8 mouse cellular contexts compared by ENCODE assay signal in genomic region chr9:27414058-27414460, GRCm38 (mm10). TPM values are rescaled to one million over a fixed set of nuclear protein-coding genes. Genes with fewer than 3 reads are reported as not detected.
DNase-seq lines count a peak whose midpoint lies in the region; ATAC-seq and TF ChIP-seq lines count a peak whose summit lies in the region.

No protein-coding gene starts in this region.

- H3K4me2 ChIP-seq in hindbrain, embryonic 16.5 days (ENCODE audit: low read length): peak overlapping the region; percentile 28

- H3K36me3 ChIP-seq in hindbrain, embryonic 16.5 days (ENCODE audit: control insufficient read depth, insufficient read depth, low read length): no peaks in the 10 kb centered on the region
- no peaks in the 10 kb centered on the region for H3K36me3 ChIP-seq in small intestine, adult 2 months (ENCODE audit: control insufficient read depth, insufficient read depth, low read length)

- peak; percentile 74 for ATAC-seq in hindbrain, embryonic 16.5 days

- peaks cover 2% of the 10 kb centered on the region; the same call in 1 of the 2 replicates for H3K4me1 ChIP-seq in hindbrain, embryonic 16.5 days (ENCODE audit: control insufficient read depth, insufficient read depth, low read depth, low read length)
- H3K4me1 ChIP-seq in small intestine, adult 2 months (ENCODE audit: control insufficient read depth, insufficient read depth, insufficient read length, low read length): 0 out of 2 replicates have a peak, but pooled peaks cover 2% of the 10 kb centered on the region

- no peak overlapping the region for H3K9ac ChIP-seq in hindbrain, embryonic 16.5 days (ENCODE audit: low read depth, low read length)

- peak; percentile 78 for DNase-seq in heart, adult 11 months
- no peak for DNase-seq in heart, adult 8-10 months (ENCODE audit: low spot score)
- DNase-seq in cerebellum, postnatal 14 days: peak; percentile 90
- DNase-seq in frontal cortex, postnatal 25 days (ENCODE audit: low spot score in 2 of 2): peak; percentile 75 to 80
- DNase-seq in left cerebral cortex, adult 18-20 months (ENCODE audit: low spot score in 2 of 2): peak; percentile 82 to 85
- DNase-seq in mesoderm, embryonic 11.5 days (ENCODE audit: low read depth, low spot score): peak; percentile 80

- H3K4me3 ChIP-seq in hindbrain, embryonic 16.5 days (ENCODE audit: low read length): 0 out of 2 replicates have a peak overlapping the region, but pooled peaks have one; percentile 2
- H3K4me3 ChIP-seq in small intestine, adult 2 months (ENCODE audit: low read depth, low read length): no peak overlapping the region

- H3K27ac ChIP-seq in hindbrain, embryonic 16.5 days (ENCODE audit: low read depth, low read length): no peak overlapping the region
- no peak overlapping the region for H3K27ac ChIP-seq in small intestine, adult 2 months (ENCODE audit: insufficient read depth, low read depth, low read length)

- peak; percentile 55; the same call in 1 of the 2 replicates for TF ChIP-seq CTCF in small intestine, adult 2 months (IDR thresholded peaks at IDR 0.05; ENCODE audit: extremely low read depth, insufficient read length, insufficient replicate concordance, low read depth, low read length)

- 2% methylated on average over 11 of the region's 11 CpGs for WGBS in hindbrain, embryonic 16.5 days
- 4% methylated on average over 11 of the region's 11 CpGs for WGBS in small intestine, adult 2 months

- no peaks in the 10 kb centered on the region for H3K9me3 ChIP-seq in hindbrain, embryonic 16.5 days (ENCODE audit: control insufficient read depth, low read length)

- no peak for TF ChIP-seq POLR2A in small intestine, adult 2 months (IDR thresholded peaks at IDR 0.05; ENCODE audit: low read depth, low read length)

- 0 out of 2 replicates have a peak, but pooled peaks cover 2% of the 10 kb centered on the region for H3K27me3 ChIP-seq in hindbrain, embryonic 16.5 days (replicated peaks; ENCODE audit: control insufficient read depth, insufficient read depth, low read length)
- H3K27me3 ChIP-seq in small intestine, adult 2 months (ENCODE audit: control insufficient read depth, insufficient read depth, low read length): no peaks in the 10 kb centered on the region

RNA-seq across cellular contexts. Expression of gene Spata19, which starts 17.5 kb away (rescaled TPM):
- not detected for total RNA-seq in heart, adult 8-10 months (2022)
- 0.30 TPM in 1 of 2 replicates, not detected in the other for polyA plus RNA-seq in hindbrain, embryonic 16.5 days (2015; fragmentation: Nextera tagmentation; extraction: Ambion mirVana)
- 1 to 10 TPM in 1 of 2 experiments, under 1 TPM in 1; 0.59 to 1.7 TPM for total RNA-seq in left cerebral cortex, adult 18-20 months (2021)
- polyA plus RNA-seq in small intestine, adult 2 months (2012; rRNA removed): not detected in 2 replicates
